Mouse (Mus musculus): ENCODE results near the gene Slc35a2. TPM values are rescaled to one million over a fixed set of nuclear protein-coding genes. Genes with fewer than 3 reads are reported as not detected.
A peak's percentile ranks its signal among the peaks of the same experiment; 100 is the strongest.

Gene Slc35a2
- polyA plus RNA-seq, 1 experiment from 2014 or later = 47.0 TPM

DNA sequence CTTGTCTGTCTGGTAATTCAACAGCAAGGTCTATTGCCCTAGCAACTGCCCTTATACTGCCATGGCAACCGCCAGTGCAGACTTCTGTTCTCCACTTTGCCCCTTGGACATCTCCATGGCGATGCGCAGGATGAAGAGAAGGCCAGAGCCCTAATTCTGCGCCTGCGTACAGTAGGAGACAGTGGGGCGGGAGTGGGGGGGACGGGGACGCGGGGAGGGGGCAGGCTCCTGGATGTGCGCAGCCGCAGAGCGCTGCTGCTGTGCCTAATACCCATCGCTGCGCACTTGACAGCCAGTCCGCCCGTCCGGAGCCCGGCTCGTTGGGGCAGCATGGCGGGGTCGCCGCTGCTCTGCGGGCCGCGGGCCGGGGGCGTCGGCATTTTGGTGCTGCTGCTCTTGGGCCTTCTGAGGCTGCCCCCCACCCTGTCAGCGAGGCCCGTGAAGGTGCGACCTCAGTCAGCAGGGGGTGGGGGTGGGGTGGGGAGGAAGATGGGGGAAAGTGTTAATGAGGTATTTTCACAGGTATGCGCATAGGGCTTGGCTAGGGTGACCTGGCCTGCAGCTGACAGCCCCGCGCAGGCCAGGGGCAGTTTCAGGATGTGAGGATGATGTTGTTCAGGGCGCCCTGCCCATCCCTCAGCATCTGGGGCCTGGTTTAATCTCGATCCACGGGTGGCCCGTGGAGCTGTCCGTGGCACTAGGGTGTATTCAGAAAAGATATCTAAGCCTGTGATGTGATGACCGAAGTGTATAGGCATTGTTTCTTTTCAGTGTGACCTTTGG, 36.0 kb downstream of the Slc35a2 start, which contains the start of gene Pcsk1n:
Gene Pcsk1n, plus strand, starts transcription at position 222 of the 783 bp plus-strand sequence.
- WGBS = 13% methylated on average over 40 of the region's 40 CpGs
- Histone ChIP-seq H3K27me3 (ENCODE audit: control insufficient read depth, insufficient read depth, low read length) (peaks cover 31% of the 10 kb centered on the region), H3K27ac (ENCODE audit: low read length) (no peak within 1 kb of the TSS), H3K4me1 (ENCODE audit: control insufficient read depth, insufficient read depth, low read length) (no peaks in the 10 kb centered on the region), H3K36me3 (ENCODE audit: control insufficient read depth, insufficient read depth, low read length) (no peaks in the 10 kb centered on the region), H3K4me2 (ENCODE audit: low read depth, low read length) (0 out of 2 replicates have a peak within 1 kb of the TSS, but pooled peaks have one; percentile 21), H3K9me3 (replicated peaks; ENCODE audit: control insufficient read depth, low read length) (no peaks in the 10 kb centered on the region), H3K4me3 (replicated peaks; ENCODE audit: low read length) (0 out of 2 replicates have a peak within 1 kb of the TSS, but pooled peaks have one; percentile 11), H3K9ac (ENCODE audit: low read length) (no peak within 1 kb of the TSS)
- no peak for ATAC-seq (ENCODE audit: insufficient read depth, low FRiP score)

- no peak overlapping the region for H3K9ac ChIP-seq (ENCODE audit: low read length)
- H3K27ac ChIP-seq (ENCODE audit: low read length) = no peak overlapping the region
- WGBS = 10% methylated on average over 47 of the region's 48 CpGs
- H3K4me2 ChIP-seq (ENCODE audit: low read depth, low read length) = peak overlapping the region; percentile 45
- H3K36me3 ChIP-seq (ENCODE audit: control insufficient read depth, insufficient read depth, low read length) = no peaks in the 10 kb centered on the region
- no peak for ATAC-seq (ENCODE audit: insufficient read depth, low FRiP score)
- no peaks in the 10 kb centered on the region for H3K4me1 ChIP-seq (ENCODE audit: control insufficient read depth, insufficient read depth, low read length)
- H3K9me3 ChIP-seq (replicated peaks; ENCODE audit: control insufficient read depth, low read length) = no peaks in the 10 kb centered on the region
- H3K27me3 ChIP-seq (ENCODE audit: control insufficient read depth, insufficient read depth, low read length) = peaks cover 43% of the 10 kb centered on the region
- H3K4me3 ChIP-seq (replicated peaks; ENCODE audit: low read length) = peak overlapping the region; percentile 29
Measured at GRCm38 (mm10) chrX:7922032-7922431, 38.2 kb downstream of the Slc35a2 start.

GRCm38 (mm10) chrX:7926266-7926665, 42.4 kb downstream of the Slc35a2 start:
- WGBS = 70% methylated on average over 6 of the region's 6 CpGs
- Histone ChIP-seq H3K4me1 (ENCODE audit: control insufficient read depth, insufficient read depth, low read length) (no peaks in the 10 kb centered on the region), H3K9me3 (replicated peaks; ENCODE audit: control insufficient read depth, low read length) (no peaks in the 10 kb centered on the region; the same call in 1 of the 2 replicates), H3K9ac (ENCODE audit: low read length) (no peak overlapping the region), H3K4me2 (ENCODE audit: low read depth, low read length) (no peak overlapping the region), H3K27me3 (ENCODE audit: control insufficient read depth, insufficient read depth, low read length) (peaks cover 42% of the 10 kb centered on the region), H3K36me3 (ENCODE audit: control insufficient read depth, insufficient read depth, low read length) (no peaks in the 10 kb centered on the region), H3K27ac (ENCODE audit: low read length) (no peak overlapping the region), H3K4me3 (replicated peaks; ENCODE audit: low read length) (no peak overlapping the region)
- no peak for ATAC-seq (ENCODE audit: insufficient read depth, low FRiP score)

GRCm38 (mm10) chrX:7927116-7927515, 43.3 kb downstream of the Slc35a2 start:
- WGBS = 25% methylated on average over 10 of the region's 10 CpGs
- H3K4me1 ChIP-seq (ENCODE audit: control insufficient read depth, insufficient read depth, low read length) = no peaks in the 10 kb centered on the region
- no peak overlapping the region for H3K4me3 ChIP-seq (replicated peaks; ENCODE audit: low read length)
- ATAC-seq (ENCODE audit: insufficient read depth, low FRiP score) = no peak
- H3K36me3 ChIP-seq (ENCODE audit: control insufficient read depth, insufficient read depth, low read length) = no peaks in the 10 kb centered on the region
- H3K9me3 ChIP-seq (replicated peaks; ENCODE audit: control insufficient read depth, low read length) = no peaks in the 10 kb centered on the region; the same call in 1 of the 2 replicates
- H3K27ac ChIP-seq (ENCODE audit: low read length) = no peak overlapping the region
- no peak overlapping the region for H3K4me2 ChIP-seq (ENCODE audit: low read depth, low read length)
- H3K9ac ChIP-seq (ENCODE audit: low read length) = no peak overlapping the region
- peaks cover 37% of the 10 kb centered on the region for H3K27me3 ChIP-seq (ENCODE audit: control insufficient read depth, insufficient read depth, low read length)

- no peak for ATAC-seq (ENCODE audit: insufficient read depth, low FRiP score)
- Histone ChIP-seq H3K36me3 (ENCODE audit: control insufficient read depth, insufficient read depth, low read length) (no peaks in the 10 kb centered on the region), H3K4me1 (ENCODE audit: control insufficient read depth, insufficient read depth, low read length) (no peaks in the 10 kb centered on the region), H3K9ac (ENCODE audit: low read length) (no peak within 1 kb of the TSS), H3K9me3 (replicated peaks; ENCODE audit: control insufficient read depth, low read length) (no peaks in the 10 kb centered on the region; the same call in 1 of the 2 replicates), H3K27ac (ENCODE audit: low read length) (no peak within 1 kb of the TSS), H3K27me3 (ENCODE audit: control insufficient read depth, insufficient read depth, low read length) (peaks cover 26% of the 10 kb centered on the region), H3K4me2 (ENCODE audit: low read depth, low read length) (no peak within 1 kb of the TSS), H3K4me3 (replicated peaks; ENCODE audit: low read length) (no peak within 1 kb of the TSS)
- WGBS = 14% methylated on average over 19 of the region's 19 CpGs
Measured at GRCm38 (mm10) chrX:7928270-7928790, 44.5 kb downstream of the Slc35a2 start, which contains the start of gene Eras. TSS of gene Eras (minus strand) at chrX:7928607.

DNA sequence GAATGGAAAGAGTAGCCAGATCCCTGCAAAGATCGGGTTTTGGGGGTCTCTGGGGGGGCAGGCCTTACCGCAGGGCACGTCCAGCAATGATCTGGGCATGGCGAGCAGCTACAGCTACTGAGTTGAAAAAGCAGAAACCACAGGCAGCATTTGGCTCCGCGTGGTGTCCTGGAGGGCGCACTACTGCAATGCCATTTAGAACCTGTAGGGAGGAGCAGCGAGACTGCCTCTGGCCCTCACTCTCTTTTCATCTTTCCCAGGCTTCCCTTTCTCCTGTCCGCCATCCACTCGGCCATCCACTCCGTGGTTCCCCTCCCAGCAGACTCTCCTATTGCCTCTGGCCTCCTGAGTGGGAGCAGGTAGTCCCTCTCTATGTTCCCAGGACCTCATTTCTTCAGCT, 53.0 kb downstream of the Slc35a2 start:
- 44% methylated on average over 11 of the region's 11 CpGs for WGBS
- ATAC-seq (ENCODE audit: insufficient read depth, low FRiP score) = no peak

GRCm38 (mm10) chrX:7937667-7938066, 53.8 kb downstream of the Slc35a2 start:
- H3K4me2 ChIP-seq (ENCODE audit: low read depth, low read length) = no peak overlapping the region
- no peaks in the 10 kb centered on the region for H3K4me1 ChIP-seq (ENCODE audit: control insufficient read depth, insufficient read depth, low read length)
- H3K27ac ChIP-seq (ENCODE audit: low read length) = no peak overlapping the region
- ATAC-seq (ENCODE audit: insufficient read depth, low FRiP score) = no peak
- H3K9me3 ChIP-seq (replicated peaks; ENCODE audit: control insufficient read depth, low read length) = no peaks in the 10 kb centered on the region
- H3K9ac ChIP-seq (ENCODE audit: low read length) = no peak overlapping the region
- no peak overlapping the region for H3K4me3 ChIP-seq (replicated peaks; ENCODE audit: low read length)
- H3K27me3 ChIP-seq (ENCODE audit: control insufficient read depth, insufficient read depth, low read length) = no peaks in the 10 kb centered on the region
- no peaks in the 10 kb centered on the region for H3K36me3 ChIP-seq (ENCODE audit: control insufficient read depth, insufficient read depth, low read length)
- WGBS = 93% methylated on average over 6 of the region's 6 CpGs

More for the DNA sequence above, 53.0 kb downstream of the Slc35a2 start:
- H3K27me3 ChIP-seq (ENCODE audit: control insufficient read depth, insufficient read depth, low read length) = no peaks in the 10 kb centered on the region
- no peak overlapping the region for H3K4me3 ChIP-seq (replicated peaks; ENCODE audit: low read length)
- H3K36me3 ChIP-seq (ENCODE audit: control insufficient read depth, insufficient read depth, low read length) = no peaks in the 10 kb centered on the region
- no peak overlapping the region for H3K9ac ChIP-seq (ENCODE audit: low read length)
- no peak overlapping the region for H3K4me2 ChIP-seq (ENCODE audit: low read depth, low read length)
- H3K9me3 ChIP-seq (replicated peaks; ENCODE audit: control insufficient read depth, low read length) = no peaks in the 10 kb centered on the region
- no peaks in the 10 kb centered on the region for H3K4me1 ChIP-seq (ENCODE audit: control insufficient read depth, insufficient read depth, low read length)
- no peak overlapping the region for H3K27ac ChIP-seq (ENCODE audit: low read length)

Other genes with a start within 250 kb of the Slc35a2 start
- gene Syp, start 245.6 kb upstream of the Slc35a2 start, polyA plus RNA-seq (2015; fragmentation: Nextera tagmentation; extraction: Ambion mirVana) = 9.8 and 10.3 TPM in 2 replicates
- gene Prickle3, start 226.8 kb upstream of the Slc35a2 start, polyA plus RNA-seq (2015; fragmentation: Nextera tagmentation; extraction: Ambion mirVana) = 11.1 and 12.7 TPM in 2 replicates
- 233 and 283 TPM in 2 replicates for gene Plp2, start 212.6 kb upstream of the Slc35a2 start, polyA plus RNA-seq (2015; fragmentation: Nextera tagmentation; extraction: Ambion mirVana)
- gene Magix, start 202.8 kb upstream of the Slc35a2 start, polyA plus RNA-seq (2015; fragmentation: Nextera tagmentation; extraction: Ambion mirVana) = 0.80 and 0.87 TPM in 2 replicates
- gene Gpkow, start 186.9 kb upstream of the Slc35a2 start, polyA plus RNA-seq (2015; fragmentation: Nextera tagmentation; extraction: Ambion mirVana) = 37.9 and 38.4 TPM in 2 replicates
- gene Wdr45, start 169.7 kb upstream of the Slc35a2 start, polyA plus RNA-seq (2015; fragmentation: Nextera tagmentation; extraction: Ambion mirVana) = 36.5 and 36.7 TPM in 2 replicates
- not detected in 2 replicates for gene Gm45208, start 161.8 kb upstream of the Slc35a2 start, polyA plus RNA-seq (2015; fragmentation: Nextera tagmentation; extraction: Ambion mirVana)
- 59.4 and 63.1 TPM in 2 replicates for gene Praf2, start 155.6 kb upstream of the Slc35a2 start, polyA plus RNA-seq (2015; fragmentation: Nextera tagmentation; extraction: Ambion mirVana)
- 17.9 and 18.2 TPM in 2 replicates for gene Ccdc120, start 133.1 kb upstream of the Slc35a2 start, polyA plus RNA-seq (2015; fragmentation: Nextera tagmentation; extraction: Ambion mirVana)
- 21.7 and 25.2 TPM in 2 replicates for gene Tfe3, start 121.5 kb upstream of the Slc35a2 start, polyA plus RNA-seq (2015; fragmentation: Nextera tagmentation; extraction: Ambion mirVana)
- gene Gripap1, start 94.3 kb upstream of the Slc35a2 start, polyA plus RNA-seq (2015; fragmentation: Nextera tagmentation; extraction: Ambion mirVana) = 42.4 and 47.8 TPM in 2 replicates
- 1.7 and 2.0 TPM in 2 replicates for gene Kcnd1, start 61.7 kb upstream of the Slc35a2 start, polyA plus RNA-seq (2015; fragmentation: Nextera tagmentation; extraction: Ambion mirVana)
- 25.3 and 28.6 TPM in 2 replicates for gene Otud5, start 42.7 kb upstream of the Slc35a2 start, polyA plus RNA-seq (2015; fragmentation: Nextera tagmentation; extraction: Ambion mirVana)
- gene Pim2, start 5.8 kb upstream of the Slc35a2 start, polyA plus RNA-seq (2015; fragmentation: Nextera tagmentation; extraction: Ambion mirVana) = 10.9 and 11.1 TPM in 2 replicates
- 99.8 and 104 TPM in 2 replicates for gene Pqbp1, start 15.2 kb downstream of the Slc35a2 start, polyA plus RNA-seq (2015; fragmentation: Nextera tagmentation; extraction: Ambion mirVana)
- 142 and 143 TPM in 2 replicates for gene Timm17b, start 15.3 kb downstream of the Slc35a2 start, polyA plus RNA-seq (2015; fragmentation: Nextera tagmentation; extraction: Ambion mirVana)
- gene Gm10491, start 23.8 kb downstream of the Slc35a2 start, polyA plus RNA-seq (2015; fragmentation: Nextera tagmentation; extraction: Ambion mirVana) = not detected in 2 replicates
- gene Gm10490, start 25.5 kb downstream of the Slc35a2 start, polyA plus RNA-seq (2015; fragmentation: Nextera tagmentation; extraction: Ambion mirVana) = not detected in 2 replicates
- 7.6 and 8.6 TPM in 2 replicates for gene Pcsk1n, start 35.8 kb downstream of the Slc35a2 start, polyA plus RNA-seq (2015; fragmentation: Nextera tagmentation; extraction: Ambion mirVana)
- not detected in 2 replicates for gene Eras, start 44.6 kb downstream of the Slc35a2 start, polyA plus RNA-seq (2015; fragmentation: Nextera tagmentation; extraction: Ambion mirVana)
- 21.4 and 23.3 TPM in 2 replicates for gene Hdac6, start 63.9 kb downstream of the Slc35a2 start, polyA plus RNA-seq (2015; fragmentation: Nextera tagmentation; extraction: Ambion mirVana)
- gene Gata1, start 94.0 kb downstream of the Slc35a2 start, polyA plus RNA-seq (2015; fragmentation: Nextera tagmentation; extraction: Ambion mirVana) = 5.6 and 6.0 TPM in 2 replicates
- 1.8 and 2.1 TPM in 2 replicates for gene Glod5, start 134.5 kb downstream of the Slc35a2 start, polyA plus RNA-seq (2015; fragmentation: Nextera tagmentation; extraction: Ambion mirVana)
- 42.1 and 42.4 TPM in 2 replicates for gene Suv39h1, start 190.7 kb downstream of the Slc35a2 start, polyA plus RNA-seq (2015; fragmentation: Nextera tagmentation; extraction: Ambion mirVana)
- gene Was, start 206.5 kb downstream of the Slc35a2 start, polyA plus RNA-seq (2015; fragmentation: Nextera tagmentation; extraction: Ambion mirVana) = 0.41 and 0.62 TPM in 2 replicates
- gene Wdr13, start 248.9 kb downstream of the Slc35a2 start, polyA plus RNA-seq (2015; fragmentation: Nextera tagmentation; extraction: Ambion mirVana) = 31.5 and 35.5 TPM in 2 replicates